Mouse (Mus musculus): Measurements from ENCODE around the gene Armc7.

DNA sequence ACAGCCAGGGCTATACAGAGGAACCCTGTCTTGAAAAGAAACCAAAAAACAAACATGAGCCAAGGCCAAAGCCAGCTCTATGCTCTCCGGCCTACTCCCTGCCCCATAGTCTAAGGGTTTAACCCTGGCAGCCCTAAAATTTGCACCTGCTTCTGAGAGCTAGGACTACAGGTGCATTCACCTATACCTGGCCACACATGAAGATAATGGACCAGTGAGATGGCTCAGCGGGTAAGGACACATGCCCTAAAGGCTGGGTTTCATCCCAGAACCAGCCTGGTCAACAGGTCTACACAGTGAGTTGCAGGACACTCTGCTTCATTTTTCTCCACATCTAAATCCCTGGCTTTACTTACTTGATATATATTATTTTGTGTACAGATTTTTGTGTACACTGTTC, 46.8 kb downstream of the Armc7 start:
- TF ChIP-seq TBP (conservative IDR thresholded peaks at IDR 0.05; ENCODE audit: low read depth, low read length): no peak
- no peak for TF ChIP-seq POLR2A (IDR thresholded peaks at IDR 0.05; ENCODE audit: low read depth, low read length)
- TF ChIP-seq SIN3A (IDR thresholded peaks at IDR 0.05; ENCODE audit: low read length): no peak
